Mouse (Mus musculus) ES-Bruce4 (cell line): ENCODE measurements at regions not wholly inside any gene's neighbourhood (a gene's known extent, or its start where the extent isn't known, plus 50 kb on each side); places are given as distances from the start of the nearest gene placed in this dataset.

Source experiments
- CTCF ChIP-seq: IDR thresholded peaks from one replicate; pipeline ENCODE4 v1.8.1; 2011; ENCODE audit warnings: low read depth, low read length
- EP300 ChIP-seq: IDR thresholded peaks from 2 replicates; pipeline ENCODE4 v1.6.1; 2011; ENCODE audit warnings: low read depth, low read length; ENCODE audit not compliant: insufficient read depth

DNA sequence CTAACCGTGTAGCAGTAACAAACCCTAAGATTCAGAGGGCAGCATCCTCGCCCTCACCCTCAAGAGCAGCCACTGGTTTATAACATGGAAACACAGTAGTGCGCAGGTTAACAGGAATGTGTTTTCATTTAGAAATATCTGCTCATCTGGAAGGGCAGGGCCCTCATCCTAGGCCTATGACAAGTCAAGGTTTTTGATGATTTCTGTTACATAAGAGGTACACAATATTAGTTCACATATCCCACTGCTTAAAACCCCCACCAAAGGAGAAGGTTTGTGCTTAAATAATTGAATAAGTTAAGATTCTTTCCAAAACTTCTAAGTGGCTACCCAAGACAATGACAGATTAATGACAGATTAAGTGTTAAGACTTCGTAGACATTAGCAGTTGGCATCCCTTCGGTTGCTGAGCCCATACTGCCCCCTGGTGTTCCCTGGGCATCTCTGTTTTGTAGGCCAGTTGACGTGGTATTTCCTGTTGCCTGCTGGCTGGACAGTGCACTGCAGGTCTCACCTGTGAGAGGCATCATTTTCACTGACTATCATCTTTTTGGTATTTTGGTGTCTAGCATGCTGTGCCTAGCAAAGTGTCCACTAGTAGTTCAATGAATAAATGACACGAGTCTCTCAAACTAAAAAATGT lies 581.2 kb downstream of the Gm19410 start:
- peak; percentile 96 for TF ChIP-seq CTCF
- TF ChIP-seq EP300, result 0 out of 2 replicates have a peak, but pooled peaks have one; percentile 29
